Mouse (Mus musculus) spleen, adult 2 months (tissue): ENCODE data around the gene Reps1.

Source experiments
- CTCF ChIP-seq: fragments of 200-500 bp; IDR thresholded peaks from 2 replicates; pipeline ENCODE4 v1.5.1; 2011; ENCODE audit warnings: mild to moderate bottlenecking, inconsistent platforms; ENCODE audit not compliant: insufficient read depth, insufficient read length, insufficient replicate concordance; ENCODE audit errors: extremely low read depth
- POLR2A ChIP-seq: fragments of 200-500 bp; IDR thresholded peaks from 2 replicates; pipeline ENCODE4 v1.6.1; 2011; ENCODE audit warnings: low read depth, low read length, inconsistent platforms

DNA sequence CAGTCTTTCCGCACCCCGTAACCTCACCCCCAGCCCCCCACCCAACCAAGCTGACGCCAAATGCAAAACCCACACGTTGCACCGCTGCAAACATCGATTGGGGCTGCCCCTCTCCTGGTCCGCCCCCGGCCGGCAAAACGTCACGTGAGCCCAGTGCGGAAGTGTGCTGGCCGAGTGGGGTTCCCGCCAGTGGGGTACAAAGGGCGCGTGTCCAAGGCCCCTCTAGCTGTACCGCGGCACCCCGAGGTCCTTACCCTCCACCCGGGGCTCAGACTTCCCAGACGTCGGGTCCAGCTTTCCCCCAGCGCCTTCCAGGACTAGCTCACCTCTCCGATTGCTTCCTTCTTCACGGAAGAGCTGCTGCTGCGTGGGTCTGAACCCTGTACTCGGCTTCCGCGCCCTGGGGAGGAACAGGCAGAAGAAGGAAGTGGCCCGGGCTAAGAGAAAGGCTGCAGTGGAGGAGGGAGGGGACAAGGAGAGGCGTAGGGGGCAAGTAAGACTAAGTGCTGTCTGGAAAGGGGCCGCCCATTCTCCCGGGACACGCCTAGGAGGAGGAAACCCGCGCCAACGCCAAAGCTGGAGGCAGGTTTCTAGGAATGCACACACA lies 32.8 kb upstream of the Reps1 start, which contains the start of gene Abracl:
- TF ChIP-seq CTCF (peak; percentile 22; the same call in 1 of the 2 replicates), POLR2A (peak; percentile 87)
